ENCODE assay signal across 8 mouse cellular contexts in genomic region chr1:66388561-66388960, GRCm38 (mm10).
DNase-seq lines count a peak whose midpoint lies in the region; ATAC-seq and TF ChIP-seq lines count a peak whose summit lies in the region.

No protein-coding gene starts in this region.

- no peak for TF ChIP-seq CTCF in cortical plate, adult 2 months (IDR thresholded peaks at IDR 0.05; ENCODE audit: extremely low read depth, insufficient read depth, low read length)

- peaks cover 4% of the 10 kb centered on the region; the same call in 1 of the 2 replicates for H3K4me1 ChIP-seq in cortical plate, adult 2 months (ENCODE audit: control insufficient read depth, insufficient read depth, low read length)

- peak; percentile 50; the same call in 1 of the 2 replicates for TF ChIP-seq POLR2A in cortical plate, adult 2 months (IDR thresholded peaks at IDR 0.05; ENCODE audit: extremely low read depth, insufficient read depth, low read length)

- DNase-seq in left cerebral cortex, adult 18-20 months (ENCODE audit: low spot score in 2 of 2): peak; percentile 28 to 59
- no peak for DNase-seq in left cerebral cortex, postnatal 10 days (ENCODE audit: extremely low spot score in 1 of 2, low spot score in 2 of 2)
- DNase-seq in layer of hippocampus, postnatal 10 days (ENCODE audit: low spot score in 2 of 2): peak; percentile 31 to 34
- DNase-seq in retina, embryonic 14.5 days (ENCODE audit: low spot score): peak; percentile 61
- DNase-seq in B cell, adult 2 months: no peak

- intact Hi-C loops in left cerebral cortex, postnatal 10 days (cut with DNase I): loop anchor here (5.0 kb wide), 1 partner anchor 61 kb away; no protein-coding TSS in a partner anchor

- 0 out of 2 replicates have a peak overlapping the region, but pooled peaks have one; percentile 7 for H3K27ac ChIP-seq in cortical plate, adult 2 months (ENCODE audit: insufficient read depth, low read length)

- H3K4me3 ChIP-seq in cortical plate, adult 2 months (ENCODE audit: insufficient read depth, low read length): 0 out of 2 replicates have a peak overlapping the region, but pooled peaks have one; percentile 0

- no peak for ATAC-seq in megakaryocyte progenitor cell, adult 5-6 weeks (replicated peaks; ENCODE audit: poor library complexity)
- ATAC-seq in erythroid progenitor cell, adult 5-6 weeks (replicated peaks; ENCODE audit: low FRiP score, poor library complexity, severe bottlenecking): no peak

Comparison
In these comparisons a context has a peak if more than half of its experiments do, and no peak if none do; other contexts are left out.
1. DNase-seq: peak in left cerebral cortex, adult 18-20 months (2 of 2), layer of hippocampus, postnatal 10 days (2 of 2) and retina, embryonic 14.5 days (single experiment); none in left cerebral cortex, postnatal 10 days (0 of 2) and B cell, adult 2 months (0 of 2).